Mouse (Mus musculus) liver, postnatal 0 days (tissue): Measurements from ENCODE around the gene Rasgef1a.
A peak's percentile ranks its signal among the peaks of the same experiment; 100 is the strongest.

Experiments
- CTCF ChIP-seq: sonication (generic); IDR thresholded peaks from 2 replicates; pipeline ENCODE4 v1.5.1; 2016; ENCODE audit warnings: antibody characterized with exemption, low read depth
- EP300 ChIP-seq: IDR thresholded peaks from 2 replicates; pipeline ENCODE4 v1.6.1; 2016; ENCODE audit warnings: antibody characterized with exemption, low read depth, mild to moderate bottlenecking

GRCm38 (mm10) chr6:118067720-118068119 lies 56.5 kb downstream of the Rasgef1a start:
- TF ChIP-seq CTCF (peak; percentile 53), EP300 (no peak)
